Mouse (Mus musculus): Measurements from ENCODE around the gene Dnajc21.
"Not testable (repeated sequence)": the region's sequence is repeated elsewhere in the genome, so short reads cannot be mapped to it uniquely, and the experiment has no call there.

The Dnajc21 gene

GRCm38 (mm10) chr15:10470151-10470831 is at the start of gene Dnajc21:
Dnajc21 (minus strand) TSS chr15:10470516.
- DNase-seq (ENCODE audit: inconsistent ontology term), result peak; percentile 95

GRCm38 (mm10) chr15:10515166-10515565 is 44.9 kb upstream of the Dnajc21 start:
- DNase-seq (ENCODE audit: inconsistent ontology term), result peak; percentile 87

DNA sequence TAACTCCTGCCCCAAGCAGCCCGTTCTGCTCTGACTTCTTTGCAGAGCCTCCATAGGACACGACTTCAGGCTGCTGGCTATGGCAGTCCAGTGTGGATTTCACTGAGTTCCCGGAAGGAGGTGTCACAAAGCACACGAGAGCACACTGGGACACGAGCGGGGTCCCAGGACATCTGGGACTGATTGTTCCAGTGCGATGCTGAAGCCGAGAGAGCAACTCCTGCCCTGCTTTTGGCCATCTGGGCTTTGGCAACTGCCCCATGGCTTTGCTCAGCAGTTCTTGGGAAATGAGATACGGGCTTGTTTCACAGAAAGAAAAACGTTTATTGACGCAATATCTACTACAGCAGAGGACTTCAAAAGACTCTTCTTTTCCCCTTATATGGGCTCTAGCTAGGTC is 35.8 kb upstream of the Dnajc21 start:
- no peak for DNase-seq (ENCODE audit: inconsistent ontology term)

DNA sequence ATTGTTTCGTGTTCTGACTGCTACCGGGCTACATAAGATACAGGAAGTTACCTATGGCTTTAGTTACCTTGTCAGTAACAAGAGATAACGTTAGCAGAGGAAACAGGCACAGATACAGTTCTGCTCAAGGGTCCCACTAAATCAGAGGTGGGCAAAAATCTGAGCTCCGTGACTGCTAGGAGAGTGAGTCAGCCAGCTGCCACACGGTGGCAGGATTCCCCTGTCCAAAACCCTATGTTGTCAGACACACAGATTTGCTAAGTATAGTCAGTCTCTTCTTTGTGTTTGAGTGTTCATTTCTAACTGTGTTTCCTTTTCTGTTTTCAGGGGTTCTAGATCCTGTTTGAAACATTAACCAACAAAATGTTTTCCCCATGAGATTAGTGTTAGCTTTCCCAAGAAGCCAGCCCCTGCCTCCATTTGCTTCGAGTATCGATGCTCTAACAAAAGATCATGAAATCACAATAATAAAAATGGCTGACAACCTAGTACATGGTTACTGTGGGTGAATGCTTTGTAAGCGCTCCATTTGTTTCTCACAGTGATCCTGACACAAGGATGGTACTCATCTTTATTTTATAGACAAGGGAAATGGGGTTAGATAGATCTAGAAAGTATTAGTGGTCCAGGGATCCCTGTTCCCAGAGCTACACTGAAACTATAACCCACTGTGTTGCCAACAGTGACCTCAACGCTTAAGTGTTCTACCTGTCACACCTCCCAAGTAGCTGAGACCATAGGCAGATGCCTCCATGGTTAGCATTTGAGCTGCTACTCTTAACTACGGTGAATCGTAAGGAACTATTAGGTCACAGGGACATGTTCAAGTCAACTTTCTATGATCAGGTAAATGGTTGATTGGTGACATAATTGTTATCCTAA is 30.8 kb upstream of the Dnajc21 start:
- DNase-seq (ENCODE audit: inconsistent ontology term), result peak; percentile 45

GRCm38 (mm10) chr15:10500035-10500434 is 29.7 kb upstream of the Dnajc21 start:
- no peak for DNase-seq (ENCODE audit: inconsistent ontology term)

GRCm38 (mm10) chr15:10499593-10499992 is 29.3 kb upstream of the Dnajc21 start:
- DNase-seq (ENCODE audit: inconsistent ontology term), result no peak

DNA sequence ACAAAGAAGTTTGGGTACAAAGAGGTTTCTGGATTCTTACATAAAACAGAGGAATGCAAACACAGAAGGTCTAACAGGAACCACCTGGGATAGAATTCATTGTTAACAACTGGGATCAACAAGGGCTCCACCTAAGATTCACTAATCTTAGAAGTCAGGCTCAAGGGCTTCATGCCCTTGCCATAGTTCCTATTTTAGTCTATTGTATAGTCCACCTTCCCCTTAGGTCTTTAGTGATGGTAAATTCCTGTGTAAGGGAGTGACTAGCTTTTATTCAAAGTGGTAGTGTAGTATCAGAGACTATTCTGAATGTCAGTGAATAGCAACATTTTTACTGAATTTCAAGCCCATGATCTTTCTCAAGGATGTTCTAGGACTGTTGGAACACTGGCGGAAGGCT is 26.4 kb upstream of the Dnajc21 start:
- DNase-seq (ENCODE audit: inconsistent ontology term), result not testable (repeated sequence)

DNA sequence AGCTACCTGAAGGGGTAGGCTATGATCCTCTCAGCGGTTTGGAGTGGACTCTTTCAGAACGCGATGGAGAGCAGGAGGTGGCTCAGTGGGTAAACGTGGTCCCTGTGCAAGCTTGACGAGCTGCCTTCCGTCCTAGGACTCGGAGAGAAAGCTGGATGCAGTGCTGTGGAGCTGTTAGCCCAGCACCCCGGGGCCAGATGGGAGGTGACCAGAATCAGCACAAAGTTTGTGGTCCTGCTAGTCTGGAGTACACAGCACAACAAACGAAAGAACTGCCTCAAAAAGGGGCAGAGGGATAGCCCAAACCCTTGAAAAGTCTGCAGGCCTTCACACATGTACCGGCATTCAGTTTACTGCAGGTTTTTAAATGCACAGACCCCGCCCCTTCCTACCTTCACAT is 25.6 kb upstream of the Dnajc21 start:
- no peak for DNase-seq (ENCODE audit: inconsistent ontology term)

DNA sequence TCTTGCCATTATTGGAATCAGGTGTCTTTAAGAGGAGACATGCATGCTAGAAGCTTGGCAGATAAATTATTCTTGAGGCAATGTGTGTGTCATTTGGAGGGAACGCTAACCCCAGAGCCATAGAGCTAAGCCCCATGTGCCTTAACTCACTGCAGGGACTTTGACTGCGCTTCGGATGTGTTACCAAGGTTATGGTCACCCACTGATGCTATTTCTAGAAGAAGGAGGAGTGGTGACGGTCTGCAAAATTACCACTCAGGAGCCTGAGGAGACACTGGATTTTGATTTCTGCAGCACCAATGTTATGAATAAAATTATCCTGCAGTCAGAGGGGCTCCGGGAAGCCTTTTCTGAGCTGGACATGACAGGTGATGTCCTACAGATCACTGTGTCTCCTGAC is 19.8 kb upstream of the Dnajc21 start:
- DNase-seq (ENCODE audit: inconsistent ontology term), result no peak

DNA sequence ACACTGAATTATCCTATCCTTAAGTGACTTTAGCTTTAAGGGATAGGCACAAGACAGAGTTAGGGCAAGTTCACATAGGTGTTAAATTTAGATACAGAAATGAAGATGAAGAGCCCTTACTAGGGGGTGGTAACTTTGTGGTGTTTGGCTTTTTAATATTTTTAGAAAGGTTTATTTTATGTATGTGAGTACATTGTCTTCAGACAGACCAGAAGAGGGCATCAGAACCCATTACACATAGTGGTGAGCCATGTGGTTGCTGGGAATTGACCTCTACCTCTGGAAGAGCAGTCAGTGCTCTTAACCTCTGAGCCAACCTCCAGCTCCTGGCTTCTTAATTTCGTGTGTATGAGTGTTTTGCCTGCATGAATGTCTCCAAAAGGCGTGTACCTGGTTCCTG is 16.9 kb upstream of the Dnajc21 start:
- no peak for DNase-seq (ENCODE audit: inconsistent ontology term)

DNA sequence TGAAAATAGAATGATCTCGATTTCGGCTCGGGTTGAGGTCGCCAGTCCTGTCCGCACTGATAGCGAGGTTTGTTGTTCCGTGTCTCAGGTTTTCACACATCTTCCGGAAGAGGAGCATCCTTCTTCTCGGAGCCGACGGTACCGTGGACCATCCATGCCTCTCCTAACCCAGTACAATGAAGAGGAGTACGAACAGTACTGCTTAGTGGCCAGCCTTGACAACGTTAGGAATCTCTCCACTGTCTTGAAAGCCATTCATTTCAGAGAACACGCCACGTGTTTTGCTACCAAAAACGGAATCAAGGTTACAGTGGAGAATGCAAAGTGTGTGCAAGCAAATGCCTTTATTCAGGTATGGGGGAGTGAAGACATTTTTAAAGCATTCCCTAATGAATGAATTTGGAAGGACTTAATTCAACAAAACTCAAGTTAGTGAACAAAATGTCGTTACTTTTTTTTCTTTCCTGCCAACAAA is 16.1 kb upstream of the Dnajc21 start:
- DNase-seq (ENCODE audit: inconsistent ontology term), result peak; percentile 5

DNA sequence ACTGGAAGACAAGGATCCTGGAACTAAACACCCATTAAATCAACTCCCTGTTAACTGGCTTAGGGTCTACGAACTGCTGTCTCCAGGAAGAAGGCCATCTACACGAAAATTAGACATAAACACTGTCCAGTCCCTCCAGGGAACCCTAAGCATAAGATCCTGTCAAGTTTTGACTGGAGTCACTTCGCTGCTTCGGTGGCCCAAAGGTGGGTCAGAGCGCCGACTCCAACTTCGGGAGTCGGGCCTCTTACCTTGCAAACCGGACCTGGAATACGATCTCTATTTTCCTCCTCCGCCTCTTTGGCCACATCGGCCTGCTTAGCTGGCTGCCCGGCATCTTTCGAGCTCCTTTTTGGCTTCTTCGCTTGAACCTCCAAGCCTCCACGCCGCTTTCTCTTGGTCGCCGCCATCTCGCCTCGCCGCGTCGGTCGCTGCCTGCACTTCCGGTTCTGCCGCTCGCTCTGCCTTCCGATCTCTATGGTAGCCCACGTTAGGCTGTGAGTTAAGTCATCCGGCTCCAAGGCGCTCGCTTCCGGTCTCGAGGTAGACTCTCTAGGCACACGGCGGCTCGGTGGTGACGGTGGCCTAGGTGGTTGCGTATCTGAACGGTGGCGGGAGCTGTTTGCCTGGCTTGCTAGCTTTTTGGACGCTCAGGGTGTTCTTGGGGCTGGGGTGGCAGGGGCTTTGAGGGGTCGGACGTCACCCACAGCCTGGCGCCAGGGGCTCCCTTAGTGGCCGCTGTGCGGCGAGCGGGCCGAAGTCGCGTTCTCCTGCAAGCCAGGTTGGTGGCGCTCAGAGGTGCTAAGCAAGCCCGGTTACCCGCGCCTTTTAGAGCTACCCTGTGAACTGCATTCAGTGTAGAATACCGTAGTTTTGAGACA is 15.4 kb upstream of the Dnajc21 start, which contains the start of the genes Brix1 and Rad1:
Brix1 (minus strand) TSS at position 464 of the 881 bp plus-strand sequence.
Rad1 (plus strand) TSS at position 535 of the 881 bp plus-strand sequence.
- peak; percentile 92 for DNase-seq (ENCODE audit: inconsistent ontology term)

GRCm38 (mm10) chr15:10470941-10471340 is 625 bp upstream of the Dnajc21 start:
- no peak for DNase-seq (ENCODE audit: inconsistent ontology term)

DNA sequence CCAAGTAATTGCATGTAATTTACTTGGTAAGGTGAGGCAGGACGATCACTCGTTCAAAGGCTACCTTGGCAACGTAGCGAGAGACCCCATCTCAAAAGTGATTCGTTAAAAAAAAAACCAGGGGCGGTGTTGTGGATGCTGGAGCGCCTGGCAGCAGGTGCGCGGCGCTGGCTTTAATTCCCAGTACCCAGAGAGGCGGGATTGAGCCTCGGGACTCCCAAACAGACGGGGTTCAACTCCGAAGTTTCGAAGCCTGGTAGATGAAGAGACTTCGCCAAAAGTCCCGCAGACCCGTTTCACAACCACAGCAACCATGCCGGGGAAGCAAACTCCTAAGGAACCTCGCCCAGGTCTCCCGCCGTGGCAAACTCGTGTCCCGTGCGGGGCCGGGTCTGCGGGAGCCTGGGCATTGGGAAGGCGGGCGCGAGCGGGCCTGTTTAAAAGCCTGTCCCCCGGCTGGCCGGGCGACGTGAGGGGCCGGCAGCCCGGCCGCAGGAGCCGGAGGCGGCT is 620 bp downstream of the Dnajc21 start:
- no peak for DNase-seq (ENCODE audit: inconsistent ontology term)

GRCm38 (mm10) chr15:10468761-10469160 is 1.6 kb downstream of the Dnajc21 start:
- no peak for DNase-seq (ENCODE audit: inconsistent ontology term)

DNA sequence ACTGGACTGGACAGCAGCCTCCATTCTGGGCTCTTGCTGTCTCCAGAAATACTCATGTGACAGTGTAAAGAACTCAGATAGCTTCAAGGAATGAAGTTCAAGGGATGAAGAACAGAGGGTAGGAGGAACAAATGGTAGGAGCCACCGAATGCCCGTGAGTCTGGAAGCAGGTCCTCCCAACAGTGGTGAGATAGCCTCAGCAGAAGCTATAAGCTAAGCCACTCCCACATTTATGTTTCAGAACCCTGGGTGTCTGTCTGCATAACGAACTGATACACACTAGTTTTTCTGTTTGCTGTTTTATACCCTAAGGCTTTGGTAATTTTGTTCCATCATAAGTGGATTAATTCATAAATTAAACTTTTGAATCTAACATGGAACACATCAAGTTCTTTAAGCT is 5.6 kb downstream of the Dnajc21 start:
- DNase-seq (ENCODE audit: inconsistent ontology term), result no peak

DNA sequence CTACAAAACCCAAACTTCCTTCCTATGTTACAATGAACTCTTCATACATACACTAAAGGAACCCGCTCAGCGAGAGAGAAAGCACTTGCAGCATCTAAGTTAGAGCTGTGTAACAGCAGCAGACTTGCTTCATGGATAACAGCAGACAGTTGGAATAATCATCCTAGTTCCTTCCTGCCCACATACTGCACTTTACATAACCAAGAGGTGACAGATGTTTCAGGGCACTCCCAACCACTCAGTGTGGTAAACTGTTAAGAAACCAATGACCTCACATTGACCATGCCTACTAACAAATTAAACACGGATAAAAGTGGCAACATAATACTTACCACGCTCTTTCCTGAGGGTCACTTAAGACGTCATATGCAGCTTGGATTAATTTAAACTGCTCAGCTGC is 6.8 kb downstream of the Dnajc21 start:
- no peak for DNase-seq (ENCODE audit: inconsistent ontology term)

DNA sequence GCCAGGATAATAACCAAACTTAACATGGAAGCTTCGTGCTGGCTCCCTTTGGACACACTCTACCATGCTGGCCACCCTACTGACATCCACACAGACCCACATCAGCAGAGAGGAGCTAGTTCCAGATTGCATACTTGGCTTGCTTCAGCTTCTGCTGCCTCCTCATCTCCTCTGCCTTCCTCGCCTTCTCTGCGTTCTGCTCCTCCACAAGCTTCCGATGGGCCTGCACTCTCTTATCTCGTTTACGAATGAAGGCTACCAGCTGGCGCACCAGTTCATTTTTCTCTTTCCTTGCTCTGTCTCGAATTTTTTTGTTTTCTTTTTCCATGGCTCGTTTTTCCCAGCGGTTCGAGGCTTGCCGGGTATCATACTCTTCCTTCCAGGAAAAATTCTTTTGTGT is 9.3 kb downstream of the Dnajc21 start:
- no peak for DNase-seq (ENCODE audit: inconsistent ontology term)

DNA sequence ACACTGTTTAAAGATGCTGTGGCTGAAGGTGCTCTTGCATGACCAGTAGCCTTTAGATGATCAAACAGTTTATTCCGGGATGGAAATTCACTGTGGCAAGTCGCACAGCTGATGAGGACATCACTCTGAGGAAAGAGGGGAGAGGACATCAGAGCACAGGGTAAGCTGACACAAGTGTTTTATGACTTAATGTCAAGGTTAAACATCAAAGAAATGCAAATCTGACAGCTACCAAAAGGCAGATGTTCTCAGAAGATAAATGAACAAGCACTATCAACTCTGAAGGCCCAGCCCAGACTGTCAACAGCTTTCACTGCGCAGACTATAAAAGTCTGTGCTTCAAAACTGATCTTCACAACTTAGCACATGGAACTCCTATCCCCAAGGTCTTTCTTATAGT is 23.2 kb downstream of the Dnajc21 start:
- no peak for DNase-seq (ENCODE audit: inconsistent ontology term)

DNA sequence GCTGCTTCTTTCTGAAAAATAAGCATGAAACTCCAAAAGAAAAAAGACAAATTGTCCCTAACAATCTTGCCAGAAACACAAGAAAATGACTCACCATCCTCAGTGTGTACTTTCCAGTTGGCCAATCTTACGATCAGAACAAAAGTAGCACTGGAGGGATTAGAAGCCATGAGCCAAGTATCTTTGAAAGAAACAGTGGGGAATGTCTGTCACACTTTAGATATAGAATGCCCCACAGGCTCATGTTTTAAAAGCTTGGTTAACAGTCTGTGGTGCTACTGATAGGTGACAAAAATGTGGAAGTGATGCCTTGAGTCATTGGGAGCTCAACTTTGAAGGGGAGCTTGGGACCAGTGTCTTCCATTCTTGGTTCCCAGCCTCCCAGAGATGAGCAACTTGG is 28.0 kb downstream of the Dnajc21 start:
- peak; percentile 47 for DNase-seq (ENCODE audit: inconsistent ontology term)

- DNase-seq (ENCODE audit: inconsistent ontology term), result no peak
These were observed 28.8 kb downstream of the Dnajc21 start for GRCm38 (mm10) chr15:10441493-10441892.

- no peak for DNase-seq (ENCODE audit: inconsistent ontology term)
These were observed 30.4 kb downstream of the Dnajc21 start for GRCm38 (mm10) chr15:10439963-10440362.

Data from Muller cell, postnatal 12 days (primary cell).